Mouse (Mus musculus) MEL-GATA-1-ER (cell line): Measurements from ENCODE around the gene Celsr1.

Source experiments
- DNase-seq: peaks from one replicate; pipeline ENCODE4 v3.0.0-alpha.2; 2012; ENCODE audit warnings: low read depth; ENCODE audit errors: extremely low read depth

Celsr1 gene

GRCm38 (mm10) chr15:85963279-85963840 is 70.2 kb downstream of the Celsr1 start:
- DNase-seq, result peak; percentile 61

GRCm38 (mm10) chr15:85962691-85963090 is 70.9 kb downstream of the Celsr1 start:
- DNase-seq, result no peak

- no peak for DNase-seq
These were observed 71.9 kb downstream of the Celsr1 start for GRCm38 (mm10) chr15:85961651-85962050.

GRCm38 (mm10) chr15:85961131-85961530 is 72.4 kb downstream of the Celsr1 start:
- no peak for DNase-seq

- DNase-seq, result no peak
These were observed 77.4 kb downstream of the Celsr1 start for GRCm38 (mm10) chr15:85956202-85956601.

GRCm38 (mm10) chr15:85953458-85953857 is 80.1 kb downstream of the Celsr1 start:
- no peak for DNase-seq

GRCm38 (mm10) chr15:85949421-85950164 is 84.0 kb downstream of the Celsr1 start:
- DNase-seq, result no peak

GRCm38 (mm10) chr15:85947967-85948366 is 85.6 kb downstream of the Celsr1 start:
- DNase-seq, result no peak

GRCm38 (mm10) chr15:85947541-85947940 is 86.0 kb downstream of the Celsr1 start:
- DNase-seq, result no peak

GRCm38 (mm10) chr15:85935627-85936049 is 97.9 kb downstream of the Celsr1 start:
- DNase-seq, result no peak

GRCm38 (mm10) chr15:85928161-85928560 is 105.4 kb downstream of the Celsr1 start:
- no peak for DNase-seq

- DNase-seq, result no peak
These were observed 111.7 kb downstream of the Celsr1 start for GRCm38 (mm10) chr15:85921855-85922254.

GRCm38 (mm10) chr15:85919892-85920248 is 113.7 kb downstream of the Celsr1 start:
- DNase-seq, result no peak

- no peak for DNase-seq
These were observed 114.2 kb downstream of the Celsr1 start for GRCm38 (mm10) chr15:85919191-85919891.

- DNase-seq, result peak; percentile 38
These were observed 120.0 kb downstream of the Celsr1 start for GRCm38 (mm10) chr15:85913605-85914004.

- DNase-seq, result no peak
These were observed 123.6 kb downstream of the Celsr1 start for GRCm38 (mm10) chr15:85909931-85910330.

- DNase-seq, result no peak
These were observed 124.1 kb downstream of the Celsr1 start for GRCm38 (mm10) chr15:85909492-85909829.

- no peak for DNase-seq
These were observed 124.7 kb downstream of the Celsr1 start for GRCm38 (mm10) chr15:85908660-85909491.

GRCm38 (mm10) chr15:85903826-85904225 is 129.8 kb downstream of the Celsr1 start:
- no peak for DNase-seq

GRCm38 (mm10) chr15:85902505-85902904 is 131.1 kb downstream of the Celsr1 start:
- peak; percentile 84 for DNase-seq

GRCm38 (mm10) chr15:85900801-85901200 is 132.8 kb downstream of the Celsr1 start:
- DNase-seq, result no peak

GRCm38 (mm10) chr15:85900318-85900717 is 133.3 kb downstream of the Celsr1 start:
- DNase-seq, result no peak
